Mouse (Mus musculus) CD4-positive naive resting alpha-beta T cell, adult 76 days (primary cell): Measurements from ENCODE around the gene 5430419D17Rik. TPM values are rescaled to one million over a fixed set of nuclear protein-coding genes. Genes with fewer than 3 reads are reported as not detected.

Source experiments
- total RNA-seq: library from RNA; stranded (reverse); gene quantifications from one replicate; pipeline ENCODE4 v1.2.4, GENCODE M21; 2023

Gene 5430419D17Rik
- total RNA-seq, result not detected

DNA sequence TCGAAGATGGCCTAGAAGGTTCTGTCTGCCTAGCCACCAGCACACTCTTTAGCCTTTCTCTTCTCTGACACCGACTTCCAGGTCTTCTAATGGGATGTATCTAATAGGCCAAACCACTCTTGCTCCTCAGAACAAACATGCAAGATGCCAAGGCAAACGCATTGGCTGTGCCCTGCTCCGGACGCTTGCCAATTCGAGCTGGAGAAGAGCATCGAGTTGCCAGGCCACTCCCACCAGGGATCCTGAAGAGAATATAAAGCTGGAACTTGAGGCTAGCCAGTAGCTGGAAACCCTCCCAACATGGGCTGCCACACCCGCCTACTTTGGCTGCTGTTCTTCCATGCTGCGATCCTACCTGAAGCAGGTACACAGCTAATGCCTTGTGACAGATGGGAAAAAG lies at the start of gene 5430419D17Rik:
TSS of gene 5430419D17Rik (plus strand) at position 282 of the 400 bp plus-strand sequence.

DNA sequence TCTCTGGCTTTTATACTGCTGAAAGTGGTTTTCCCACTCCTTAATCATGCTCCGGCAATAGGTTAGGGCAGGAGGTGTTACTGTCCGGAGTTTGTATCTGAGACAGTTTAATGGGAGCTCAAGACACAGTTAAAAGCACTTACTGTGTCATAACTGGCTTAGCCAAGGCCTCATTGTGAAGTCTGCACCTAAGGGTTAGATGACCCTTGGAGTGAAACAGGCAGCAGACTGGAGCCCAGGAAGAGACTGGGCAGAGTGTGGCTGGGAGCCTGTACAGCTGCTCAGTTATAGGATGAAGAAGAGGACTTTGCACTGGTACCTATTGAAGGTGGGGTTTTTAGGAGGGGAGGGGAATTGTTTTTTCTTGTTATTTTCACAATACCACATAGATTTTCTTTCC lies 28.0 kb upstream of the 5430419D17Rik start, which contains the start of gene 4933402N03Rik:
TSS of gene 4933402N03Rik (minus strand) at position 101 of the 400 bp plus-strand sequence.

DNA sequence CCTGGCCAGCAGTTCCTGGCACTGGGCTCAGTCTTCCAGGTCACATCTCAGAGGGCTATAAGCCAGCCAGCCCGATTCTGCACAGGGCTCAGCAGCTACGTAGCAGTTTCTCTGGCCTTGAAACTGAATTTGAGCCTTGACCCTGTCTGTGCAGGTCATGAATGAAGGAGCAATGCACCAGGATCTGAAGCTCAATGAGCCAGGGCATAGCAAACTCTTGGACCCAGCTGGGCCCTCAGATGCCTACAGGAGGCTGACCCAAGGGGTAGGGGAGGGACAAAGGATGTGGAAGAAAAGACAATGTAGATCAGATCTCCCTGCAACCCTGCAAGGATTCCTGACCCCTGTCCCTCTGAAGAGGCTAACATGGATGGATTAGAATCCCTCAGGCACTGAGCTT lies 148.0 kb downstream of the 5430419D17Rik start, which contains the start of gene Cuzd1:
TSS of gene Cuzd1 (minus strand) at position 101 of the 400 bp plus-strand sequence.

DNA sequence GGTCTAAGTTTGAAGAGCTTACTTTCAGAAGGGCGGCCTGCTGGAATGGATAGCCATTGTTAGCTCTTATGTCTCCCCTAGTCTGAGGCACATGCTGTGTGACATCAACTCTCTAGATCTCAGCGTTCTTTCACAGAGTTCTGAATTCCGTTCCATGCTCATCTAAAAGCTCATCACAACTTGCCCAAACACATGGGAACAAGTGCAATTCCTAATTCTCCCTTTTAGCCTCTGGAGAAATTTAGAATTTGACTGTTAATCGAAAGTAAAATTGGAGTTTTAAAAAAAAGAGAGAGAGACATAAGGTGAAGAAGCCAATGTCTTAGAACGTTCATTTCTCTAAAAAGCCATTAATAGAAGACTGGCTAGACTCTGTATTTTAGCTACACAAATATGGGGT lies 155.2 kb downstream of the 5430419D17Rik start, which contains the start of gene Fam24b:
TSS of gene Fam24b (minus strand) at position 101 of the 400 bp plus-strand sequence.

DNA sequence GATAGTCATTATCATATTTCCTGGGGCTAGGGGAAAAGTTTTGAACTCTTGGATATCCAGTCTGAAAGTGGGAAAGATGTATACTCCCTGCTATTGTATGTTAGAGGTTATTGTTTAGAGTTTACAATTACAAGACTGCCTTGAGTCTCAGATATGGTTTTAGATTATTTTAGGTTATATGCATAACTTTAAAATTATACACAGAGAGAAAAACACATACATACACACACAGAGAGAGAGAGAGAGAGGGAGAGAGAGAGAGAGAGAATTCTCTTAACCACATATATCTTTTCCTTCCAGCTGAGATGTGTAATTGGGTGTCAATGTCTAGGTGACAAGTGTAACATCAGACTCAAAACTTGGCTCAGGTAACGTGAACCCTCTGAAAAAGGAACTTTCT lies 159.4 kb downstream of the 5430419D17Rik start, which contains the start of gene Fam24a:
TSS of gene Fam24a (plus strand) at position 301 of the 400 bp plus-strand sequence.

Other genes with a start within 250 kb of the 5430419D17Rik start
- gene Htra1, start 238.3 kb upstream of the 5430419D17Rik start, total RNA-seq, result not detected
- 8.9 TPM for gene Dmbt1, start 142.3 kb upstream of the 5430419D17Rik start, total RNA-seq
- not detected for gene 4933402N03Rik, start 28.1 kb upstream of the 5430419D17Rik start, total RNA-seq
- gene Cuzd1, start 147.9 kb downstream of the 5430419D17Rik start, total RNA-seq, result not detected
- not detected for gene Fam24b, start 155.1 kb downstream of the 5430419D17Rik start, total RNA-seq
- not detected for gene Fam24a, start 159.5 kb downstream of the 5430419D17Rik start, total RNA-seq
- gene 2310057M21Rik, start 188.4 kb downstream of the 5430419D17Rik start, total RNA-seq, result 13.1 TPM
- 14.7 TPM for gene Pstk, start 196.7 kb downstream of the 5430419D17Rik start, total RNA-seq
- gene Ikzf5, start 236.1 kb downstream of the 5430419D17Rik start, total RNA-seq, result 83.1 TPM
- 12.2 TPM for gene Acadsb, start 236.2 kb downstream of the 5430419D17Rik start, total RNA-seq